Mouse (Mus musculus) bone marrow, adult 2 months (tissue): Measurements from ENCODE around the gene Smyd5.

Experiments used
- CTCF ChIP-seq: fragments of 200-500 bp; IDR thresholded peaks from 2 replicates; pipeline ENCODE4 v1.5.1; 2011; ENCODE audit warnings: low read length, control low read depth; ENCODE audit not compliant: control insufficient read depth, insufficient read depth
- POLR2A ChIP-seq: fragments of 200-500 bp; IDR thresholded peaks from 2 replicates; pipeline ENCODE4 v1.6.1; 2011; ENCODE audit warnings: low read depth, mild to moderate bottlenecking, control low read depth, low read length, borderline replicate concordance; ENCODE audit not compliant: control insufficient read depth

DNA sequence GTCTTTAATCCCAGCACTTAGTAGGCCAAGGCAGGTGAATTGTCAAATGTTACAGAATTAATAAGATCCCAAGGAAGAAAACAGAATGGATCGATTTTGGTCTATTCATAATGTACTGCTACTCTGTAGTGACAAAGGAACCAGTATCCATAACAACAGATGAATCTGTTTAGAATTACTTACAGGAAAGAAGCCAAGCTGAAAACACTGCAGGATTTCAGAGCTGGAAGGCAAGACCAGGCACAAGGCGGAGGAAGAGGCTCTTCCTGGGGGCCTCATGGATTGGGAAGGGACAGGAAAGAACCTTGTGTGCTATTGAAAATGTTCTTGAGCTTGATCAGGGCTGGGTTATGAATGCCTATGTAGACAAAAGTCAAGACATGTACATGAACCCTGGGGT lies 53.9 kb downstream of the Smyd5 start:
- TF ChIP-seq POLR2A (no peak), CTCF (no peak)
